Mouse (Mus musculus): ENCODE results near the gene Iscu. TPM values are rescaled to one million over a fixed set of nuclear protein-coding genes. Genes with fewer than 3 reads are reported as not detected.
A peak's percentile ranks its signal among the peaks of the same experiment; 100 is the strongest.

Iscu gene
- polyA plus RNA-seq, 1 experiment = 58.2 TPM

- TF ChIP-seq EP300 (IDR thresholded peaks at IDR 0.05; ENCODE audit: insufficient read depth, low read depth, low read length) (no peak), CTCF (IDR thresholded peaks at IDR 0.05; ENCODE audit: low read depth, low read length) (no peak), POLR2A (IDR thresholded peaks at IDR 0.05; ENCODE audit: insufficient read depth, low read length) (no peak)
Measured at GRCm38 (mm10) chr5:113728011-113728410, 44.5 kb upstream of the Iscu start.

GRCm38 (mm10) chr5:113728691-113729090, 43.9 kb upstream of the Iscu start:
- no peak overlapping the region for H3K9ac ChIP-seq (ENCODE audit: low read depth, poor library complexity, severe bottlenecking)
- no peak for TF ChIP-seq CTCF (IDR thresholded peaks at IDR 0.05; ENCODE audit: low read depth, low read length)
- TF ChIP-seq POLR2A (IDR thresholded peaks at IDR 0.05; ENCODE audit: insufficient read depth, low read length) = no peak
- TF ChIP-seq EP300 (IDR thresholded peaks at IDR 0.05; ENCODE audit: insufficient read depth, low read depth, low read length) = no peak
- H3K9me3 ChIP-seq (replicated peaks; ENCODE audit: control insufficient read depth, insufficient read depth, low read length, poor library complexity, severe bottlenecking) = no peaks in the 10 kb centered on the region
- H3K27ac ChIP-seq (ENCODE audit: insufficient read depth, low read length) = no peak overlapping the region
- no peaks in the 10 kb centered on the region for H3K27me3 ChIP-seq (ENCODE audit: control insufficient read depth, insufficient read depth, low read length, poor library complexity, severe bottlenecking)
- H3K36me3 ChIP-seq (ENCODE audit: control insufficient read depth, insufficient read depth, low read length, poor library complexity, severe bottlenecking) = no peaks in the 10 kb centered on the region
- H3K4me1 ChIP-seq (ENCODE audit: control insufficient read depth, insufficient read depth, low read length) = peaks cover 3% of the 10 kb centered on the region
- no peak overlapping the region for H3K4me3 ChIP-seq (ENCODE audit: low read depth, low read length)

More at GRCm38 (mm10) chr5:113728011-113728410, 44.5 kb upstream of the Iscu start:
- H3K9me3 ChIP-seq (replicated peaks; ENCODE audit: control insufficient read depth, insufficient read depth, low read length, poor library complexity, severe bottlenecking) = no peaks in the 10 kb centered on the region
- H3K27ac ChIP-seq (ENCODE audit: insufficient read depth, low read length) = no peak overlapping the region
- H3K4me3 ChIP-seq (ENCODE audit: low read depth, low read length) = no peak overlapping the region
- H3K4me1 ChIP-seq (ENCODE audit: control insufficient read depth, insufficient read depth, low read length) = peaks cover 7% of the 10 kb centered on the region
- H3K36me3 ChIP-seq (ENCODE audit: control insufficient read depth, insufficient read depth, low read length, poor library complexity, severe bottlenecking) = no peaks in the 10 kb centered on the region
- no peak overlapping the region for H3K9ac ChIP-seq (ENCODE audit: low read depth, poor library complexity, severe bottlenecking)
- no peaks in the 10 kb centered on the region for H3K27me3 ChIP-seq (ENCODE audit: control insufficient read depth, insufficient read depth, low read length, poor library complexity, severe bottlenecking)

GRCm38 (mm10) chr5:113730641-113731121, 41.9 kb upstream of the Iscu start:
- no peaks in the 10 kb centered on the region for H3K4me1 ChIP-seq (ENCODE audit: control insufficient read depth, insufficient read depth, low read length)
- no peak overlapping the region for H3K4me3 ChIP-seq (ENCODE audit: low read depth, low read length)
- no peaks in the 10 kb centered on the region for H3K36me3 ChIP-seq (ENCODE audit: control insufficient read depth, insufficient read depth, low read length, poor library complexity, severe bottlenecking)
- no peaks in the 10 kb centered on the region for H3K9me3 ChIP-seq (replicated peaks; ENCODE audit: control insufficient read depth, insufficient read depth, low read length, poor library complexity, severe bottlenecking)
- H3K27ac ChIP-seq (ENCODE audit: insufficient read depth, low read length) = no peak overlapping the region
- no peak overlapping the region for H3K9ac ChIP-seq (ENCODE audit: low read depth, poor library complexity, severe bottlenecking)
- TF ChIP-seq POLR2A (IDR thresholded peaks at IDR 0.05; ENCODE audit: insufficient read depth, low read length) = no peak
- no peak for TF ChIP-seq CTCF (IDR thresholded peaks at IDR 0.05; ENCODE audit: low read depth, low read length)
- no peak for TF ChIP-seq EP300 (IDR thresholded peaks at IDR 0.05; ENCODE audit: insufficient read depth, low read depth, low read length)
- no peaks in the 10 kb centered on the region for H3K27me3 ChIP-seq (ENCODE audit: control insufficient read depth, insufficient read depth, low read length, poor library complexity, severe bottlenecking)

- TF ChIP-seq POLR2A (IDR thresholded peaks at IDR 0.05; ENCODE audit: insufficient read depth, low read length) = no peak
- TF ChIP-seq CTCF (IDR thresholded peaks at IDR 0.05; ENCODE audit: low read depth, low read length) = no peak
- TF ChIP-seq EP300 (IDR thresholded peaks at IDR 0.05; ENCODE audit: insufficient read depth, low read depth, low read length) = no peak
- Histone ChIP-seq H3K9me3 (replicated peaks; ENCODE audit: control insufficient read depth, insufficient read depth, low read length, poor library complexity, severe bottlenecking) (no peaks in the 10 kb centered on the region), H3K27ac (ENCODE audit: insufficient read depth, low read length) (no peak overlapping the region), H3K9ac (ENCODE audit: low read depth, poor library complexity, severe bottlenecking) (no peak overlapping the region), H3K36me3 (ENCODE audit: control insufficient read depth, insufficient read depth, low read length, poor library complexity, severe bottlenecking) (no peaks in the 10 kb centered on the region), H3K4me3 (ENCODE audit: low read depth, low read length) (no peak overlapping the region), H3K27me3 (ENCODE audit: control insufficient read depth, insufficient read depth, low read length, poor library complexity, severe bottlenecking) (no peaks in the 10 kb centered on the region), H3K4me1 (ENCODE audit: control insufficient read depth, insufficient read depth, low read length) (no peaks in the 10 kb centered on the region)
Measured at GRCm38 (mm10) chr5:113731174-113731573, 41.4 kb upstream of the Iscu start.

- Histone ChIP-seq H3K4me3 (ENCODE audit: low read depth, low read length) (no peak overlapping the region), H3K27me3 (ENCODE audit: control insufficient read depth, insufficient read depth, low read length, poor library complexity, severe bottlenecking) (no peaks in the 10 kb centered on the region), H3K36me3 (ENCODE audit: control insufficient read depth, insufficient read depth, low read length, poor library complexity, severe bottlenecking) (no peaks in the 10 kb centered on the region), H3K27ac (ENCODE audit: insufficient read depth, low read length) (no peak overlapping the region), H3K9me3 (replicated peaks; ENCODE audit: control insufficient read depth, insufficient read depth, low read length, poor library complexity, severe bottlenecking) (no peaks in the 10 kb centered on the region), H3K4me1 (ENCODE audit: control insufficient read depth, insufficient read depth, low read length) (no peaks in the 10 kb centered on the region), H3K9ac (ENCODE audit: low read depth, poor library complexity, severe bottlenecking) (no peak overlapping the region)
- no peak for TF ChIP-seq EP300 (IDR thresholded peaks at IDR 0.05; ENCODE audit: insufficient read depth, low read depth, low read length)
- no peak for TF ChIP-seq POLR2A (IDR thresholded peaks at IDR 0.05; ENCODE audit: insufficient read depth, low read length)
- peak; percentile 91 for TF ChIP-seq CTCF (IDR thresholded peaks at IDR 0.05; ENCODE audit: low read depth, low read length)
Measured at GRCm38 (mm10) chr5:113732182-113732581, 40.4 kb upstream of the Iscu start.

- H3K4me1 ChIP-seq (ENCODE audit: control insufficient read depth, insufficient read depth, low read length) = no peaks in the 10 kb centered on the region
- peak overlapping the region; percentile 4; the same call in 1 of the 2 replicates for H3K4me3 ChIP-seq (ENCODE audit: low read depth, low read length)
- no peaks in the 10 kb centered on the region for H3K27me3 ChIP-seq (ENCODE audit: control insufficient read depth, insufficient read depth, low read length, poor library complexity, severe bottlenecking)
- peak overlapping the region; percentile 70 for H3K9ac ChIP-seq (ENCODE audit: low read depth, poor library complexity, severe bottlenecking)
- H3K9me3 ChIP-seq (replicated peaks; ENCODE audit: control insufficient read depth, insufficient read depth, low read length, poor library complexity, severe bottlenecking) = no peaks in the 10 kb centered on the region
- H3K27ac ChIP-seq (ENCODE audit: insufficient read depth, low read length) = peak overlapping the region; percentile 90
- H3K36me3 ChIP-seq (ENCODE audit: control insufficient read depth, insufficient read depth, low read length, poor library complexity, severe bottlenecking) = no peaks in the 10 kb centered on the region
- TF ChIP-seq EP300 (IDR thresholded peaks at IDR 0.05; ENCODE audit: insufficient read depth, low read depth, low read length) (no peak), POLR2A (IDR thresholded peaks at IDR 0.05; ENCODE audit: insufficient read depth, low read length) (peak; percentile 83), CTCF (IDR thresholded peaks at IDR 0.05; ENCODE audit: low read depth, low read length) (no peak)
Measured at GRCm38 (mm10) chr5:113734376-113734775, 38.2 kb upstream of the Iscu start.
